Mouse (Mus musculus) retina, postnatal 1 day (tissue): ENCODE measurements around the gene Fam118a.
"Not testable (repeated sequence)": the region's sequence is repeated elsewhere in the genome, so short reads cannot be mapped to it uniquely, and the experiment has no call there.

Experiments
- DNase-seq: peaks from one replicate; pipeline ENCODE4 v3.0.0-alpha.2; 2012

Fam118a gene

GRCm38 (mm10) chr15:85015771-85016170 is 13.0 kb upstream of the Fam118a start:
- no peak for DNase-seq

- DNase-seq, result peak; percentile 38
These were observed 11.6 kb upstream of the Fam118a start, which contains the start of gene Upk3a for GRCm38 (mm10) chr15:85016951-85017664. TSS of gene Upk3a (plus strand) at chr15:85017141.

GRCm38 (mm10) chr15:85022211-85022610 is 6.5 kb upstream of the Fam118a start:
- no peak for DNase-seq

GRCm38 (mm10) chr15:85026197-85026596 is 2.6 kb upstream of the Fam118a start:
- DNase-seq, result no peak

GRCm38 (mm10) chr15:85027740-85028139 is 1.0 kb upstream of the Fam118a start:
- DNase-seq, result no peak

- DNase-seq, result not testable (repeated sequence)
These were observed 1.9 kb downstream of the Fam118a start for GRCm38 (mm10) chr15:85030643-85031042.

- no peak for DNase-seq
These were observed 3.1 kb downstream of the Fam118a start for GRCm38 (mm10) chr15:85031866-85032265.

GRCm38 (mm10) chr15:85033916-85034315 is 5.2 kb downstream of the Fam118a start:
- DNase-seq, result not testable (repeated sequence)

GRCm38 (mm10) chr15:85036566-85037342 is 8.0 kb downstream of the Fam118a start:
- peak; percentile 98 for DNase-seq

- no peak for DNase-seq
These were observed 8.6 kb downstream of the Fam118a start for GRCm38 (mm10) chr15:85037343-85037690.

- DNase-seq, result no peak
These were observed 12.9 kb downstream of the Fam118a start for GRCm38 (mm10) chr15:85041546-85042225.

- peak; percentile 91 for DNase-seq
These were observed 13.7 kb downstream of the Fam118a start for GRCm38 (mm10) chr15:85042361-85042954.

GRCm38 (mm10) chr15:85043116-85043515 is 14.4 kb downstream of the Fam118a start:
- no peak for DNase-seq

GRCm38 (mm10) chr15:85043761-85044160 is 15.0 kb downstream of the Fam118a start:
- no peak for DNase-seq

GRCm38 (mm10) chr15:85046230-85046950 is 17.6 kb downstream of the Fam118a start:
- no peak for DNase-seq

GRCm38 (mm10) chr15:85047865-85048264 is 19.1 kb downstream of the Fam118a start:
- DNase-seq, result no peak

- no peak for DNase-seq
These were observed 21.0 kb downstream of the Fam118a start for GRCm38 (mm10) chr15:85049758-85050157.

GRCm38 (mm10) chr15:85054098-85054497 is 25.4 kb downstream of the Fam118a start:
- DNase-seq, result no peak

GRCm38 (mm10) chr15:85055186-85055585 is 26.4 kb downstream of the Fam118a start:
- DNase-seq, result no peak

GRCm38 (mm10) chr15:85063421-85063820 is 34.7 kb downstream of the Fam118a start:
- DNase-seq, result no peak

- DNase-seq, result peak; percentile 77
These were observed 41.8 kb downstream of the Fam118a start for GRCm38 (mm10) chr15:85070561-85070960.

- no peak for DNase-seq
These were observed 43.9 kb downstream of the Fam118a start for GRCm38 (mm10) chr15:85072651-85073050.
